Mouse (Mus musculus) cerebellum, postnatal 25 days (tissue): ENCODE results near the gene Gm28053.
"Not testable (repeated sequence)": the region's sequence is repeated elsewhere in the genome, so short reads cannot be mapped to it uniquely, and the experiment has no call there.

Experiments
- DNase-seq, 2 experiments: peaks; one replicate each; pipeline ENCODE4 v3.0.0; 2021; ENCODE audit warnings: mixed read lengths in 2 of 2

The Gm28053 gene

GRCm38 (mm10) chr6:48718455-48718854 is at the start of gene Gm28053, which contains the start of gene Gimap7:
TSS of gene Gm28053 (plus strand) at chr6:48718607.
TSS of gene Gimap7 (plus strand) at chr6:48718621.
- no peak for DNase-seq

GRCm38 (mm10) chr6:48669446-48669969 is 48.9 kb upstream of the Gm28053 start:
- DNase-seq, result no peak

- DNase-seq, result no peak
Observed at GRCm38 (mm10) chr6:48674291-48675058, 43.9 kb upstream of the Gm28053 start.

GRCm38 (mm10) chr6:48675400-48675930 is 42.9 kb upstream of the Gm28053 start:
- DNase-seq, result no peak

GRCm38 (mm10) chr6:48675931-48676859 is 42.2 kb upstream of the Gm28053 start, which contains the start of gene Gimap9:
TSS of gene Gimap9 (plus strand) at chr6:48676129.
- DNase-seq, result no peak

- no peak for DNase-seq
Observed at GRCm38 (mm10) chr6:48676860-48677415, 41.5 kb upstream of the Gm28053 start.

- no peak for DNase-seq
Observed at GRCm38 (mm10) chr6:48677492-48678345, 40.7 kb upstream of the Gm28053 start.

- no peak for DNase-seq
Observed at GRCm38 (mm10) chr6:48678391-48678790, 40.0 kb upstream of the Gm28053 start.

GRCm38 (mm10) chr6:48679701-48680100 is 38.7 kb upstream of the Gm28053 start:
- DNase-seq, result no peak

- DNase-seq, result no peak
Observed at GRCm38 (mm10) chr6:48680421-48680820, 38.0 kb upstream of the Gm28053 start.

- DNase-seq, result no peak
Observed at GRCm38 (mm10) chr6:48681472-48682090, 36.8 kb upstream of the Gm28053 start.

- DNase-seq, result peak in 1 of 2 experiments; percentile 7
Observed at GRCm38 (mm10) chr6:48682271-48682670, 36.1 kb upstream of the Gm28053 start.

- not testable (repeated sequence) for DNase-seq
Observed at GRCm38 (mm10) chr6:48683263-48683821, 35.1 kb upstream of the Gm28053 start.

- no peak for DNase-seq
Observed at GRCm38 (mm10) chr6:48684319-48684718, 34.1 kb upstream of the Gm28053 start, which contains the start of gene Gimap4. TSS of gene Gimap4 (plus strand) at chr6:48684549.

GRCm38 (mm10) chr6:48684806-48685205 is 33.6 kb upstream of the Gm28053 start:
- no peak for DNase-seq

- no peak for DNase-seq
Observed at GRCm38 (mm10) chr6:48685251-48685650, 33.2 kb upstream of the Gm28053 start.

GRCm38 (mm10) chr6:48685694-48686665 is 32.4 kb upstream of the Gm28053 start:
- no peak for DNase-seq

GRCm38 (mm10) chr6:48687077-48687476 is 31.3 kb upstream of the Gm28053 start:
- no peak for DNase-seq

GRCm38 (mm10) chr6:48689320-48689719 is 29.1 kb upstream of the Gm28053 start:
- no peak for DNase-seq
